Mouse (Mus musculus): ENCODE data around the gene Gucd1. TPM values are rescaled to one million over a fixed set of nuclear protein-coding genes. Genes with fewer than 3 reads are reported as not detected.

Gucd1 gene
- polyA plus RNA-seq, 1 experiment: 48.3 TPM

- no peak for TF ChIP-seq CTCF (IDR thresholded peaks at IDR 0.05; ENCODE audit: control insufficient read depth, insufficient read depth, low read length)
- TF ChIP-seq POLR2A (IDR thresholded peaks at IDR 0.05; ENCODE audit: borderline replicate concordance, control insufficient read depth, low read depth, low read length): no peak
- no peak overlapping the region for H3K27ac ChIP-seq (ENCODE audit: control insufficient read depth, insufficient read depth, low read depth, low read length, poor library complexity)
- WGBS: 80% methylated on average over 4 of the region's 4 CpGs
- H3K4me1 ChIP-seq (ENCODE audit: control insufficient read depth, insufficient read depth, low read length): peaks cover 7% of the 10 kb centered on the region; the same call in 1 of the 2 replicates
- no peak overlapping the region for H3K4me3 ChIP-seq (replicated peaks; ENCODE audit: control insufficient read depth, low read depth, low read length)
Measured at GRCm38 (mm10) chr10:75328201-75328704, 189.5 kb downstream of the Gucd1 start.

GRCm38 (mm10) chr10:75327081-75327480, 190.7 kb downstream of the Gucd1 start:
- Histone ChIP-seq H3K4me3 (replicated peaks; ENCODE audit: control insufficient read depth, low read depth, low read length) (no peak overlapping the region), H3K27ac (ENCODE audit: control insufficient read depth, insufficient read depth, low read depth, low read length, poor library complexity) (no peak overlapping the region), H3K4me1 (ENCODE audit: control insufficient read depth, insufficient read depth, low read length) (peaks cover 7% of the 10 kb centered on the region; the same call in 1 of the 2 replicates)
- no peak for TF ChIP-seq CTCF (IDR thresholded peaks at IDR 0.05; ENCODE audit: control insufficient read depth, insufficient read depth, low read length)
- no peak for TF ChIP-seq POLR2A (IDR thresholded peaks at IDR 0.05; ENCODE audit: borderline replicate concordance, control insufficient read depth, low read depth, low read length)
- 19% methylated on average over 11 of the region's 11 CpGs for WGBS

- WGBS: 3% methylated on average over 3 of the region's 3 CpGs
- Histone ChIP-seq H3K4me1 (ENCODE audit: control insufficient read depth, insufficient read depth, low read length) (peaks cover 7% of the 10 kb centered on the region; the same call in 1 of the 2 replicates), H3K27ac (ENCODE audit: control insufficient read depth, insufficient read depth, low read depth, low read length, poor library complexity) (no peak overlapping the region), H3K4me3 (replicated peaks; ENCODE audit: control insufficient read depth, low read depth, low read length) (no peak overlapping the region)
- TF ChIP-seq POLR2A (IDR thresholded peaks at IDR 0.05; ENCODE audit: borderline replicate concordance, control insufficient read depth, low read depth, low read length): no peak
- no peak for TF ChIP-seq CTCF (IDR thresholded peaks at IDR 0.05; ENCODE audit: control insufficient read depth, insufficient read depth, low read length)
Measured at GRCm38 (mm10) chr10:75326553-75326952, 191.2 kb downstream of the Gucd1 start.

- no peak overlapping the region for H3K4me3 ChIP-seq (replicated peaks; ENCODE audit: control insufficient read depth, low read depth, low read length)
- no peak for TF ChIP-seq POLR2A (IDR thresholded peaks at IDR 0.05; ENCODE audit: borderline replicate concordance, control insufficient read depth, low read depth, low read length)
- TF ChIP-seq CTCF (IDR thresholded peaks at IDR 0.05; ENCODE audit: control insufficient read depth, insufficient read depth, low read length): no peak
- 89% methylated on average over 23 of the region's 23 CpGs for WGBS
- peaks cover 7% of the 10 kb centered on the region; the same call in 1 of the 2 replicates for H3K4me1 ChIP-seq (ENCODE audit: control insufficient read depth, insufficient read depth, low read length)
- no peak overlapping the region for H3K27ac ChIP-seq (ENCODE audit: control insufficient read depth, insufficient read depth, low read depth, low read length, poor library complexity)
Measured at GRCm38 (mm10) chr10:75325821-75326220, 192.0 kb downstream of the Gucd1 start.

GRCm38 (mm10) chr10:75324391-75324790, 193.4 kb downstream of the Gucd1 start:
- H3K4me1 ChIP-seq (ENCODE audit: control insufficient read depth, insufficient read depth, low read length): peaks cover 7% of the 10 kb centered on the region; the same call in 1 of the 2 replicates
- WGBS: 20% methylated on average over 10 of the region's 10 CpGs
- H3K27ac ChIP-seq (ENCODE audit: control insufficient read depth, insufficient read depth, low read depth, low read length, poor library complexity): no peak overlapping the region
- no peak for TF ChIP-seq CTCF (IDR thresholded peaks at IDR 0.05; ENCODE audit: control insufficient read depth, insufficient read depth, low read length)
- TF ChIP-seq POLR2A (IDR thresholded peaks at IDR 0.05; ENCODE audit: borderline replicate concordance, control insufficient read depth, low read depth, low read length): no peak
- no peak overlapping the region for H3K4me3 ChIP-seq (replicated peaks; ENCODE audit: control insufficient read depth, low read depth, low read length)

- Histone ChIP-seq H3K27ac (ENCODE audit: control insufficient read depth, insufficient read depth, low read depth, low read length, poor library complexity) (no peak overlapping the region), H3K4me1 (ENCODE audit: control insufficient read depth, insufficient read depth, low read length) (peaks cover 7% of the 10 kb centered on the region; the same call in 1 of the 2 replicates), H3K4me3 (replicated peaks; ENCODE audit: control insufficient read depth, low read depth, low read length) (no peak overlapping the region)
- TF ChIP-seq POLR2A (IDR thresholded peaks at IDR 0.05; ENCODE audit: borderline replicate concordance, control insufficient read depth, low read depth, low read length) (no peak), CTCF (IDR thresholded peaks at IDR 0.05; ENCODE audit: control insufficient read depth, insufficient read depth, low read length) (no peak)
- 50% methylated on average over 8 of the region's 8 CpGs for WGBS
Measured at GRCm38 (mm10) chr10:75323986-75324385, 193.8 kb downstream of the Gucd1 start.

- peaks cover 7% of the 10 kb centered on the region; the same call in 1 of the 2 replicates for H3K4me1 ChIP-seq (ENCODE audit: control insufficient read depth, insufficient read depth, low read length)
- TF ChIP-seq POLR2A (IDR thresholded peaks at IDR 0.05; ENCODE audit: borderline replicate concordance, control insufficient read depth, low read depth, low read length): no peak
- TF ChIP-seq CTCF (IDR thresholded peaks at IDR 0.05; ENCODE audit: control insufficient read depth, insufficient read depth, low read length): no peak
- no peak overlapping the region for H3K4me3 ChIP-seq (replicated peaks; ENCODE audit: control insufficient read depth, low read depth, low read length)
- WGBS: 72% methylated on average over 6 of the region's 6 CpGs
- H3K27ac ChIP-seq (ENCODE audit: control insufficient read depth, insufficient read depth, low read depth, low read length, poor library complexity): no peak overlapping the region
Measured at GRCm38 (mm10) chr10:75322966-75323365, 194.8 kb downstream of the Gucd1 start.

GRCm38 (mm10) chr10:75320321-75320720, 197.5 kb downstream of the Gucd1 start:
- Histone ChIP-seq H3K4me1 (ENCODE audit: control insufficient read depth, insufficient read depth, low read length) (peaks cover 5% of the 10 kb centered on the region), H3K4me3 (replicated peaks; ENCODE audit: control insufficient read depth, low read depth, low read length) (no peak overlapping the region), H3K27ac (ENCODE audit: control insufficient read depth, insufficient read depth, low read depth, low read length, poor library complexity) (no peak overlapping the region)
- WGBS: 0% methylated on average over 4 of the region's 4 CpGs
- no peak for TF ChIP-seq CTCF (IDR thresholded peaks at IDR 0.05; ENCODE audit: control insufficient read depth, insufficient read depth, low read length)
- no peak for TF ChIP-seq POLR2A (IDR thresholded peaks at IDR 0.05; ENCODE audit: borderline replicate concordance, control insufficient read depth, low read depth, low read length)
